In genomic region chr10:62231395-62231732, GRCm38 (mm10) we compare ENCODE assay signal across 7 mouse cellular contexts. TPM values are rescaled to one million over a fixed set of nuclear protein-coding genes. Genes with fewer than 3 reads are reported as not detected.
DNase-seq lines count a peak whose midpoint lies in the region; ATAC-seq and TF ChIP-seq lines count a peak whose summit lies in the region.

No protein-coding gene starts in this region.

- H3K36me3 ChIP-seq in lung, postnatal 0 days (ENCODE audit: insufficient read depth, low read length) = no peaks in the 10 kb centered on the region
- no peaks in the 10 kb centered on the region for H3K36me3 ChIP-seq in forebrain, embryonic 13.5 days (ENCODE audit: poor library complexity, severe bottlenecking)
- no peaks in the 10 kb centered on the region for H3K36me3 ChIP-seq in limb, embryonic 14.5 days (ENCODE audit: control insufficient read depth, insufficient read depth, low read length)
- no peaks in the 10 kb centered on the region for H3K36me3 ChIP-seq in stomach, embryonic 16.5 days (ENCODE audit: control insufficient read depth, insufficient read depth, low read length)

- TF ChIP-seq CTCF in lung, postnatal 0 days (IDR thresholded peaks at IDR 0.05) = no peak

- no peak for DNase-seq in lung, postnatal 0 days (ENCODE audit: low spot score)
- DNase-seq in lung, postnatal 25 days (ENCODE audit: low spot score) = no peak
- no peak for DNase-seq in limb, embryonic 14.5 days (ENCODE audit: low spot score)
- DNase-seq in layer of hippocampus, adult 9-10 months (ENCODE audit: low spot score) = no peak
- no peak for DNase-seq in c-Kit-positive CD71-positive TER-119-positive erythroid progenitor cells, embryonic 14.5 days (ENCODE audit: low spot score)

- H3K4me2 ChIP-seq in lung, postnatal 0 days (replicated peaks; ENCODE audit: low read depth, low read length) = peak overlapping the region; percentile 84
- peak overlapping the region; percentile 92 for H3K4me2 ChIP-seq in forebrain, embryonic 13.5 days
- H3K4me2 ChIP-seq in limb, embryonic 14.5 days (replicated peaks; ENCODE audit: low read depth, low read length, severe bottlenecking) = peak overlapping the region; percentile 91
- peak overlapping the region; percentile 90 for H3K4me2 ChIP-seq in stomach, embryonic 16.5 days (ENCODE audit: low read depth, low read length)

- no peaks in the 10 kb centered on the region for H3K9me3 ChIP-seq in lung, postnatal 0 days (ENCODE audit: low read length)
- no peaks in the 10 kb centered on the region for H3K9me3 ChIP-seq in forebrain, embryonic 13.5 days (replicated peaks)
- no peaks in the 10 kb centered on the region for H3K9me3 ChIP-seq in limb, embryonic 14.5 days (ENCODE audit: control insufficient read depth, low read length)
- H3K9me3 ChIP-seq in stomach, embryonic 16.5 days (replicated peaks; ENCODE audit: control insufficient read depth, low read length) = no peaks in the 10 kb centered on the region

- H3K9ac ChIP-seq in lung, postnatal 0 days (replicated peaks; ENCODE audit: low read depth) = no peak overlapping the region
- peak overlapping the region; percentile 74 for H3K9ac ChIP-seq in forebrain, embryonic 13.5 days
- H3K9ac ChIP-seq in limb, embryonic 14.5 days (ENCODE audit: low read depth, low read length, severe bottlenecking) = peak overlapping the region; percentile 60; the same call in 1 of the 2 replicates
- H3K9ac ChIP-seq in stomach, embryonic 16.5 days (ENCODE audit: low read length) = peak overlapping the region; percentile 67

- WGBS in lung, postnatal 0 days = 2% methylated on average over 13 of the region's 13 CpGs
- 4% methylated on average over 13 of the region's 13 CpGs for WGBS in forebrain, embryonic 13.5 days
- 3% methylated on average over 13 of the region's 13 CpGs for WGBS in limb, embryonic 14.5 days
- 3% methylated on average over 13 of the region's 13 CpGs for whole genome bisulfite sequencing in stomach, embryonic 16.5 days

- peaks cover 5% of the 10 kb centered on the region; the same call in 1 of the 2 replicates for H3K4me1 ChIP-seq in lung, postnatal 0 days (ENCODE audit: insufficient read depth, low read depth, low read length)
- H3K4me1 ChIP-seq in forebrain, embryonic 13.5 days = peaks cover 12% of the 10 kb centered on the region
- no peaks in the 10 kb centered on the region; the same call in 1 of the 2 replicates for H3K4me1 ChIP-seq in limb, embryonic 14.5 days (ENCODE audit: control insufficient read depth, insufficient read depth, low read length)
- H3K4me1 ChIP-seq in stomach, embryonic 16.5 days (ENCODE audit: control insufficient read depth, insufficient read depth, low read length) = peaks cover 23% of the 10 kb centered on the region

- peak overlapping the region; percentile 73; the same call in 1 of the 2 replicates for H3K27ac ChIP-seq in lung, postnatal 0 days (ENCODE audit: low read length)
- H3K27ac ChIP-seq in forebrain, embryonic 13.5 days = no peak overlapping the region
- no peak overlapping the region for H3K27ac ChIP-seq in limb, embryonic 14.5 days (replicated peaks; ENCODE audit: low read depth, low read length)
- 0 out of 2 replicates have a peak overlapping the region, but pooled peaks have one; percentile 14 for H3K27ac ChIP-seq in stomach, embryonic 16.5 days (ENCODE audit: low read length)

- TF ChIP-seq POLR2A in limb, embryonic 14.5 days (IDR thresholded peaks at IDR 0.05; ENCODE audit: borderline replicate concordance, extremely low read depth, insufficient read depth, insufficient read length) = no peak

- H3K4me3 ChIP-seq in lung, postnatal 0 days (ENCODE audit: low read depth, low read length) = peak overlapping the region; percentile 61
- H3K4me3 ChIP-seq in forebrain, embryonic 13.5 days = peak overlapping the region; percentile 60
- peak overlapping the region; percentile 59 for H3K4me3 ChIP-seq in limb, embryonic 14.5 days (replicated peaks; ENCODE audit: low read length)
- H3K4me3 ChIP-seq in stomach, embryonic 16.5 days (replicated peaks; ENCODE audit: low read length) = peak overlapping the region; percentile 77

- TF ChIP-seq EP300 in lung, postnatal 0 days (IDR thresholded peaks at IDR 0.05) = no peak

- no peaks in the 10 kb centered on the region for H3K27me3 ChIP-seq in lung, postnatal 0 days (replicated peaks; ENCODE audit: insufficient read depth, low read length)
- H3K27me3 ChIP-seq in forebrain, embryonic 13.5 days = no peaks in the 10 kb centered on the region
- no peaks in the 10 kb centered on the region for H3K27me3 ChIP-seq in limb, embryonic 14.5 days (ENCODE audit: control insufficient read depth, insufficient read depth, low read length)
- no peaks in the 10 kb centered on the region for H3K27me3 ChIP-seq in stomach, embryonic 16.5 days (ENCODE audit: control insufficient read depth, insufficient read depth, low read length)

- ATAC-seq in lung, postnatal 0 days = no peak
- ATAC-seq in forebrain, embryonic 13.5 days = no peak
- ATAC-seq in limb, embryonic 14.5 days (ENCODE audit: low FRiP score, low read depth) = no peak
- ATAC-seq in stomach, embryonic 16.5 days (ENCODE audit: insufficient read depth, low FRiP score) = no peak

RNA-seq across cellular contexts. Expression of gene Tspan15, which starts 0.3 kb away (rescaled TPM):
- 106 and 119 TPM in 2 replicates for polyA plus RNA-seq in lung, postnatal 0 days (2015; fragmentation: Nextera tagmentation; extraction: Ambion mirVana)
- polyA plus RNA-seq in forebrain, embryonic 13.5 days (2015; fragmentation: Nextera tagmentation; extraction: Ambion mirVana) = 14.2 and 18.0 TPM in 2 replicates
- 12.3 and 14.4 TPM in 2 replicates for polyA plus RNA-seq in limb, embryonic 14.5 days (2012; rRNA removed)
- polyA plus RNA-seq in limb, embryonic 14.5 days (2014; fragmentation: Nextera tagmentation; extraction: Ambion mirVana) = 7.3 and 7.7 TPM in 2 replicates
- polyA plus RNA-seq in stomach, embryonic 16.5 days (2015; fragmentation: Nextera tagmentation; extraction: Ambion mirVana) = 65.5 and 80.3 TPM in 2 replicates

RNA-seq across cellular contexts. Expression of gene Tacr2, which starts 20.9 kb away (rescaled TPM):
- 0.32 and 0.40 TPM in 2 replicates for polyA plus RNA-seq in lung, postnatal 0 days (2015; fragmentation: Nextera tagmentation; extraction: Ambion mirVana)
- polyA plus RNA-seq in forebrain, embryonic 13.5 days (2015; fragmentation: Nextera tagmentation; extraction: Ambion mirVana) = not detected in 2 replicates
- polyA plus RNA-seq in limb, embryonic 14.5 days (2012; rRNA removed) = 0.03 TPM in 1 of 2 replicates, not detected in the other
- polyA plus RNA-seq in limb, embryonic 14.5 days (2014; fragmentation: Nextera tagmentation; extraction: Ambion mirVana) = not detected in 2 replicates
- 1.4 and 1.6 TPM in 2 replicates for polyA plus RNA-seq in stomach, embryonic 16.5 days (2015; fragmentation: Nextera tagmentation; extraction: Ambion mirVana)

Comparison
In these comparisons a context has a peak if more than half of its experiments do, and no peak if none do; other contexts are left out.
1. H3K27ac ChIP-seq: peak in lung, postnatal 0 days (single experiment) and stomach, embryonic 16.5 days (single experiment); none in forebrain, embryonic 13.5 days (single experiment) and limb, embryonic 14.5 days (single experiment).
2. Peak in every context shown above with its lines, with median percentiles within 50 percentile points of each other: H3K4me2 ChIP-seq and H3K4me3 ChIP-seq.